Mouse (Mus musculus) forebrain, embryonic 13.5 days (tissue): ENCODE measurements around the gene Xrcc3. TPM values are rescaled to one million over a fixed set of nuclear protein-coding genes. Genes with fewer than 3 reads are reported as not detected.
A peak's percentile ranks its signal among the peaks of the same experiment; 100 is the strongest.

Source experiments
- ATAC-seq: fragments of 200-750 bp; cut with Nextera tagmentation; 2 replicates; pipeline ENCODE4 v1.8.0; 2017
- H3K27ac ChIP-seq: fragments of 300-500 bp; sonication (generic); 2 replicates; pipeline ENCODE4 v1.5.1; 2015; ENCODE audit warnings: inconsistent platforms, mild to moderate bottlenecking, moderate library complexity
- H3K27me3 ChIP-seq: fragments of 300-500 bp; sonication (generic); 2 replicates; pipeline ENCODE4 v1.6.1; 2015; ENCODE audit warnings: mild to moderate bottlenecking, inconsistent platforms
- H3K36me3 ChIP-seq: fragments of 300-500 bp; sonication (generic); 2 replicates; pipeline ENCODE4 v1.6.1; 2015; ENCODE audit warnings: mild to moderate bottlenecking, inconsistent platforms; ENCODE audit not compliant: poor library complexity, severe bottlenecking
- H3K4me1 ChIP-seq: fragments of 300-500 bp; sonication (generic); 2 replicates; pipeline ENCODE4 v1.6.1; 2015; ENCODE audit warnings: inconsistent platforms
- H3K4me2 ChIP-seq: fragments of 300-500 bp; sonication (generic); 2 replicates; pipeline ENCODE4 v1.6.1; 2015; ENCODE audit warnings: inconsistent platforms, mild to moderate bottlenecking, moderate library complexity
- H3K4me3 ChIP-seq: fragments of 300-500 bp; sonication (generic); 2 replicates; pipeline ENCODE4 v1.5.1; 2015; ENCODE audit warnings: mild to moderate bottlenecking, inconsistent platforms
- H3K9ac ChIP-seq: fragments of 300-500 bp; sonication (generic); 2 replicates; pipeline ENCODE4 v1.6.1; 2015; ENCODE audit warnings: mild to moderate bottlenecking, inconsistent platforms
- H3K9me3 ChIP-seq: fragments of 300-500 bp; sonication (generic); replicated peaks from 2 replicates; pipeline ENCODE4 v1.6.1; 2016; ENCODE audit warnings: inconsistent platforms
- WGBS: fragments of 180-500 bp; shearing (Covaris S2); methylation state at CpG from one replicate; pipeline ENCODE4 v1.1.7; 2015; 5-methylcytosine and 5-hydroxymethylcytosine counted together
- polyA plus RNA-seq: library from polyadenylated mRNA; unstranded; fragments of >200 nt; fragmentation: Nextera tagmentation; extraction: Ambion mirVana; gene quantifications from 2 replicates; pipeline ENCODE4 v1.2.1, GENCODE M21; 2015

Xrcc3 gene
- polyA plus RNA-seq, 1 experiment from 2014 or later: 5.5 TPM

DNA sequence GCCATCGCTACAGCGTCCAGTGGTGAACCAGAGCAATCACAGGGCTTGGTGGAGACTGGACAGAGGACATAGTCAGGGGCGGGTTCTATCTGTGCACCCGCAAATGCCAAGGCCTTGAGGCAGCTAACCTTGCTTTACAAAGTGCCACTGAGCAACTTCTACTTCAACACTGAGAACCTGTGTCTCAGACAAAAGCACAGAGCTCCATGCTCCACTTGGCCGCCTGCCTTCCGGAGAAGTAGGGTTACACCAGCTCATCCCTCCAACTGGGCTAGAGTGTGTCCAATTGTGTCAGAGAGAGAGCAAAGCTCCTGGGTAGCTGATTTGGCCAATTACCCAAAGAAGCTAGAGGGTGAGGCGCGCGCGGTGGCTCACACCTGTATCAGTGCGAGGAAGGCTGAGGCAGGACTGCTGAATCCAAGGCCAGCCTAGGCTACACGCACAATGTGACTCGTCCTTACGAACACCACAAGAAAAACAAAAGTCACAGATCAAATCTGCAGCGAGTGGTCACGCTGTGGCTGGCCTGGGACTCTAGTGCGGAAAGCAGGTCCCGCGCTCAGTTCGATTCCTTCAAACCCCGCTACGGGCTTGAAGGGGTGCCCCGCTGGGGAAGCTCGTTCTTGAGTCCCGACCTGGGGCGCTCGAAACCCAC is 435 bp downstream of the Xrcc3 start:
- Histone ChIP-seq H3K4me2 (peak overlapping the region; percentile 83), H3K4me1 (peaks cover 47% of the 10 kb centered on the region), H3K9ac (peak overlapping the region; percentile 68), H3K27me3 (no peaks in the 10 kb centered on the region), H3K36me3 (peaks cover 11% of the 10 kb centered on the region), H3K4me3 (peak overlapping the region; percentile 63), H3K9me3 (no peaks in the 10 kb centered on the region), H3K27ac (no peak overlapping the region)
- WGBS: 4% methylated on average over 27 of the region's 27 CpGs
- ATAC-seq: no peak

DNA sequence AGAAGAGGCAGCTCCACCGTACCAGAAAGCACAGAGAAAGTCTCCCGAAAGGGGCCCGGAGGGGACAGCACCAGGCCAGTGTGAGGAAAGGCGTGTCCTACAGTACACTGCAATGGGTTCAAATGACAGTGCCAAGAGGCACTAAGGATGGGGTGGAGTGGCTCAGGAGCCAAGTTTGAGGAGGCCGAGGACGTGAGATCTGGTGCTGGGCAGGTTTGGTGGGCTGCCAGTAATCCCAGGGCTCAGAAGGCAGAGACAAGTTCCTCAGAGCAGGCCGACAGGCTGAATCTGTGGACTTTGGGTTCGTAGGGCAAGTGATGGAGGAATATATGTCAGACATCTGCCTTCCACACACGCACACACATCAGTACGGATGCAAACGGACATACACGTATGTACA is 1.1 kb downstream of the Xrcc3 start:
- Histone ChIP-seq H3K4me1 (peaks cover 47% of the 10 kb centered on the region), H3K4me3 (peak overlapping the region; percentile 63), H3K4me2 (peak overlapping the region; percentile 83), H3K9ac (peak overlapping the region; percentile 68), H3K27ac (no peak overlapping the region), H3K9me3 (no peaks in the 10 kb centered on the region), H3K27me3 (no peaks in the 10 kb centered on the region), H3K36me3 (peaks cover 17% of the 10 kb centered on the region)
- no peak for ATAC-seq
- WGBS: 73% methylated on average over 12 of the region's 12 CpGs

DNA sequence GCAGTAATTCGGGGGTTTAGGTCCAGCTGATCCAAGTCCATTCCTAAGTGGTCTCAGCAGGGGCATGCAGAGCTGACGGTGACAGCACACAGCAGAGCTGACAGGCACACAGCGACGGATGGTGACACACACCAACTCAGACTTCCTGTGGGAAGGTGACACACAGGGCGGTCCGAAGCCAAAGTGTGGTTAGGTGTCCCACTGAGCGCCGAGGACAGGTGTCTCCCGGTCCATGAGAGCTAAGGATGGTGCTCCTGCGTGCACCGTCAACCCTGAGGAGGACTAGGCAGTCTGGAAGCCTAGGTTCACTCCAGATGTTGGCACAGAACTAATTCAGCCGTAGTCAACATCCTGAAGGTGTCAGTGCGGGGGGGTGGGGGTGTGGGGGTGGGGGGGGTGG is 1.6 kb downstream of the Xrcc3 start:
- peaks cover 21% of the 10 kb centered on the region for H3K36me3 ChIP-seq
- peaks cover 47% of the 10 kb centered on the region for H3K4me1 ChIP-seq
- ATAC-seq: no peak
- no peak overlapping the region for H3K27ac ChIP-seq
- H3K4me3 ChIP-seq: no peak overlapping the region
- no peak overlapping the region for H3K4me2 ChIP-seq
- H3K9me3 ChIP-seq: no peaks in the 10 kb centered on the region
- 87% methylated on average over 13 of the region's 13 CpGs for WGBS
- no peaks in the 10 kb centered on the region for H3K27me3 ChIP-seq
- H3K9ac ChIP-seq: no peak overlapping the region

DNA sequence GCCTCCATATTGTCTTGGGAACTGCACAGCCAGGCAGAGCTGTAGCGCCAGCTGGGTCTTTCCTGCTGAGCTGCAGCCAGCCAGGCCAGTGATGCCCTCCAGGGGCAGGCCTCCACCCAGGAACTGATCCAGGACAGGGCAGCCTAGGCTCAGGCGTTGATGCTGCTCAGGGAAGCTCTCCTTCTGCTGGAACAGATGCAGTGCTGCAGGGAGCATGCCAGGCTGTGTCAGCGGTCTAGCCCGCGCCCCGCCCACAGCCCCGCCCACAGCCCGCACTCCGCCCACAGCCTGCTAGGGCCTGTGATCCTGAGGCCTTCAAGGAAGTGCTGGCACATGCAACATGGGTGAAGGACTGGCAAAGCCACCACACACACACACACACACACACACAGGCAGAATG is 3.9 kb downstream of the Xrcc3 start:
- 2% methylated on average over 8 of the region's 9 CpGs for WGBS
- peak overlapping the region; percentile 64 for H3K27ac ChIP-seq
- no peaks in the 10 kb centered on the region for H3K27me3 ChIP-seq
- peaks cover 27% of the 10 kb centered on the region for H3K4me1 ChIP-seq
- no peaks in the 10 kb centered on the region for H3K9me3 ChIP-seq
- no peak overlapping the region for H3K4me3 ChIP-seq
- H3K36me3 ChIP-seq: peaks cover 42% of the 10 kb centered on the region
- H3K4me2 ChIP-seq: no peak overlapping the region
- peak overlapping the region; percentile 9; the same call in 1 of the 2 replicates for H3K9ac ChIP-seq
- peak; percentile 14 for ATAC-seq

DNA sequence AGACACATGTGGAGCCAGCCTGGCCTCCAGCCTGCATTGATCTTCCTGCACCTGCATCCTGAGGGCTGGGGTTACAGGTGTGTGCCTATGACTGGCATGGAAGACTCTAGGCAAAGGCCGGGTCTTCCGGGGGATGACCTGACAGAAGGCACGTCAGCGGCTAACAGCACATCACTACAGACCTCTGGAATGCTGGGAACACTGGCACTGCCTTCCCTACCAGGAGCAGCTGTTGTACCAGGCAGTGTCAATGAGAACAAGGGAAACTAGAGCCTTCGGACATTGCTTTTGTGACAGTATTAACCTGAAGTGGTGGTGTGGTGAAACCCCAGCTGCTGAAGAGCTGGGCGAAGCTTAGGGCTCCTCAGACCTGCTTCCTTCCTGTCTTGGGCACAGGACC is 4.9 kb downstream of the Xrcc3 start:
- Histone ChIP-seq H3K36me3 (peaks cover 52% of the 10 kb centered on the region), H3K27ac (peak overlapping the region; percentile 64; the same call in 1 of the 2 replicates)
- ATAC-seq: no peak

DNA sequence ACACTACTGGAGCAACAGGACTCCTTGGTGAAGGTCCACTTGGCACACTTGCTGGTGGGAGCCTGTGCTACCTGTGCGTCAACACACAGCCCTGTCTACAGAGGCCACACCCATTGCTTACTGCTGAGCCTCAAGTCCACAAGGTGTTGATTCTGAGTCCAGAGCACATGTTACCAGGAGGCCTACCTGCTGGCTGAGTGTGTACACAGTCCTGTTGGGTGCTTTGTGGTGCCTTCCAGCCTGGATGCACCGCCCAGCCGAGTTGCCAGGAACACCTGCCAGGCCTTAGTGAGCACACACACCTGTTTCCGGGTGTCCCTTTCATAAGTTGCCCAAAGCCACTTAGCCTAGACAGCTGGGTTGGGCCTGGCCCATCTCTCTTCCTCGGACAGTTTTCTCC is 10.1 kb downstream of the Xrcc3 start:
- H3K9me3 ChIP-seq: no peaks in the 10 kb centered on the region
- H3K9ac ChIP-seq: no peak overlapping the region
- H3K4me3 ChIP-seq: no peak overlapping the region
- peaks cover 93% of the 10 kb centered on the region for H3K36me3 ChIP-seq
- no peaks in the 10 kb centered on the region for H3K4me1 ChIP-seq
- no peak overlapping the region for H3K4me2 ChIP-seq
- H3K27me3 ChIP-seq: no peaks in the 10 kb centered on the region
- no peak for ATAC-seq
- WGBS: 95% methylated on average over 5 of the region's 5 CpGs
- no peak overlapping the region for H3K27ac ChIP-seq

More for the DNA sequence above, 4.9 kb downstream of the Xrcc3 start:
- Histone ChIP-seq H3K4me2 (no peak overlapping the region), H3K27me3 (no peaks in the 10 kb centered on the region), H3K9me3 (no peaks in the 10 kb centered on the region), H3K4me1 (peaks cover 23% of the 10 kb centered on the region), H3K9ac (peak overlapping the region; percentile 9; the same call in 1 of the 2 replicates), H3K4me3 (no peak overlapping the region)
- WGBS: 93% methylated on average over 6 of the region's 6 CpGs

DNA sequence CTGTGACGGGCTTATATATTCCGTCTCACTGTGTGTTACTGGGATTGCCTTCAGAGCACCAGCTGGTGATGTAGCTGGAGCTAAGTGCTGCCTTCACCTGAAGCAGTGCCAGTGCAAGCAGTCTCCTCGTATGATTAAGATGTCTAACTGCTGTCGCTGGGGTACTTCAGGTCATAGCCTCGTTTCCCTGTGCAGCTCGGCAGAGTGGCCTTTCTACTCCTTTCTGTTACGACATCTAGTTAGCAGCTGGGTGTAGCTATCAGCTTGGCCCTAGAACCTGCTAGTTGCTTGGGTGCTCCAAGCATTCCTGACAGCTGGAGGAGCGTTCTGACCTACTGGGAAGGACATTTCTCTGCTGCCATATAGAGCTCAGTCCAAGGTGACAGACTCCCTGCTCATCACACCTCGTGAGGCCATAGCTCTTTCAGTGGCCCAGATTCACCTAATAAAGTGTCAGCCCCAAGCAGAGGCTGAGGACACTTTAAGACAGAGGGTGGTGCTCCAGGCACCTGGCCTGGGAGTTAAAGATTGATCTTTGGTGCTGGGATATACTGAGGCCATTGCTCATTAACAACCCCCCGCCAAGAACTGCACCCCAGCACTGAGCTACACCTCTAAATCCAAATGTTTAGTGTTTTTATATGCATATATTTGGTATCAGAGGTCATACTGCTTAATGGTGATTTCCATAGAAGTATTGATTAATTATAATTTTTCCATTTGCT is 13.1 kb downstream of the Xrcc3 start:
- Histone ChIP-seq H3K27me3 (no peaks in the 10 kb centered on the region), H3K36me3 (peaks cover 93% of the 10 kb centered on the region), H3K4me2 (no peak overlapping the region), H3K27ac (no peak overlapping the region), H3K4me1 (no peaks in the 10 kb centered on the region), H3K4me3 (no peak overlapping the region), H3K9me3 (no peaks in the 10 kb centered on the region), H3K9ac (no peak overlapping the region)
- ATAC-seq: no peak
- WGBS: 87% methylated on average over 10 of the region's 10 CpGs

DNA sequence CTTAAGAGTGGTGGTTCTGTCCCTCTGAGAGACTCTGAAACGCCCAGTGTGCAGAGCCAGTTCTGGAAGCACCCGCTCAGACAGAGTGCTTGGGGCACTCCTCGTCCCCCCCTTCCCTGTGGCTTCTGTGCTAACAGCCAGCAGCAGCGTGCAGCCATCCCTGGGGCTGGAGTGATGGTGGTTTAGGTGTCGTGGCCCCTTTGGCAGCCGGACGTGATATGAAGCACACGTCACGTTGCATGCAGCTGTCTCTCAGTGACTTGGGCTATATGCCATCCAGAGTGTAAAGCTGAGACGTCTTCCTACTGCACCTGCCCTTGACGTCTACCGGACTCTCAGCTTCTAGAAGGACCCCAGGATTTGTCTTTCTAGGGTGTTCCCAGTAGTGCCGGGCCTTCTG is 15.2 kb downstream of the Xrcc3 start:
- H3K9ac ChIP-seq: no peak overlapping the region
- no peak overlapping the region for H3K4me3 ChIP-seq
- ATAC-seq: no peak
- H3K36me3 ChIP-seq: peaks cover 93% of the 10 kb centered on the region
- no peaks in the 10 kb centered on the region for H3K27me3 ChIP-seq
- H3K4me1 ChIP-seq: no peaks in the 10 kb centered on the region
- no peaks in the 10 kb centered on the region for H3K9me3 ChIP-seq
- 95% methylated on average over 13 of the region's 13 CpGs for WGBS
- no peak overlapping the region for H3K27ac ChIP-seq
- no peak overlapping the region for H3K4me2 ChIP-seq

DNA sequence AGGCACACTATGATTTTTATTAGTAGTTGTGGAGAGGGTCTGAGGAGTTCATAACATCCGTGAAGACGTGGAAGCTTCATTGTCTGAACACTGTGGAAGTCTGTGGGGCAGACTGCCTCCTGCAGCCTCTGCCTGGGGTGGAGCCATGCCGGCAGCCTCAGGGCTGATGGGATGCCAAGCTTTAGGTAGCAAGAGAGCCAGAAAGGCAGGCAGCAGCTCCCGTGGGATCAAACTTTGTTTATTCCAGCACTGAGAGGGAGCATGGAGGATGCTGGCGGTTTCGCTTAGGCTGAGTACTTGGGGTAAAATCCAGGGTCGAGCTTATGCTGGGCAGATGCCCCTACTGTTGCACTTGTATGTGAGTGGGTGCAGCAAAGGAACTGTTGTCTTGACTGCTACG is 16.4 kb downstream of the Xrcc3 start:
- ATAC-seq: no peak

DNA sequence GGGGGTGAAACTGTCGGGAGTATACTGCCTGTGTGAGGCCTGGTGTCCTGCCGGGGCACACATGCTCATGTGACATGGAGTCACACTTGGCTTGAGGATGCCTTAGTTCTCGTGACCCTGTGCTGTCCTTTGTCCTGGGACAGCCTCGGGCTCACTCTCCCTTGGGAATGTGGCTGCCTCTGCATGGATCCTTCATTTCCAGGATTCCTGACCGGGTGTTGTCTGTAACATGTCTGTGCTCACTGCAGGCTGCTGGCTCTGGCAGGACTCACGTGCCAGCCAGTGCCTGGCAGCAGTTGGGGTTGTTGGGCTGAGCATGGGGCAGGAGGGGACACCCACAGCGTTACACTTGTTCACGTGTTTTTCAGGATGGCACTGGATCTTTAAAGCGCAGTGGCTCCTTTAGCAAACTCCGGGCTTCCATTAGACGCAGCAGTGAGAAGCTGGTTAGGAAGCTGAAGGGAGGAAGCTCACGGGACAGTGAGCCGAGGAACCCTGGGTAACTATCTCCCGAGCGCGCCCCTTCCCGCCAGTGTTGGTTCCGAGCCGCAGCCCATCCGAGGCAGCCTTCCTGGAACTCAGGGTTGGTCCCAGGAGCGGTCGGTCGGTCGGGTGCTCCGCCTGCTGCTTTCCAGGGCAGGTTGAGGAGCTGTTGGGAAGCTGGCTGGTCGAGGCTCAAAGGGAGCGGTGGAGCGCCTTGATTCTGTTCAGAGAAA is 18.3 kb downstream of the Xrcc3 start:
- no peak overlapping the region for H3K4me3 ChIP-seq
- ATAC-seq: no peak
- H3K27ac ChIP-seq: no peak overlapping the region
- peaks cover 94% of the 10 kb centered on the region for H3K36me3 ChIP-seq
- 91% methylated on average over 28 of the region's 28 CpGs for WGBS
- no peak overlapping the region for H3K9ac ChIP-seq
- H3K4me1 ChIP-seq: peaks cover 6% of the 10 kb centered on the region; the same call in 1 of the 2 replicates
- no peak overlapping the region for H3K4me2 ChIP-seq
- H3K9me3 ChIP-seq: no peaks in the 10 kb centered on the region
- H3K27me3 ChIP-seq: no peaks in the 10 kb centered on the region

More for the DNA sequence above, 16.4 kb downstream of the Xrcc3 start:
- Histone ChIP-seq H3K27me3 (no peaks in the 10 kb centered on the region), H3K4me3 (no peak overlapping the region), H3K27ac (no peak overlapping the region), H3K36me3 (peaks cover 94% of the 10 kb centered on the region), H3K9ac (no peak overlapping the region), H3K9me3 (no peaks in the 10 kb centered on the region), H3K4me2 (no peak overlapping the region), H3K4me1 (no peaks in the 10 kb centered on the region)
- 89% methylated on average over 8 of the region's 8 CpGs for WGBS

DNA sequence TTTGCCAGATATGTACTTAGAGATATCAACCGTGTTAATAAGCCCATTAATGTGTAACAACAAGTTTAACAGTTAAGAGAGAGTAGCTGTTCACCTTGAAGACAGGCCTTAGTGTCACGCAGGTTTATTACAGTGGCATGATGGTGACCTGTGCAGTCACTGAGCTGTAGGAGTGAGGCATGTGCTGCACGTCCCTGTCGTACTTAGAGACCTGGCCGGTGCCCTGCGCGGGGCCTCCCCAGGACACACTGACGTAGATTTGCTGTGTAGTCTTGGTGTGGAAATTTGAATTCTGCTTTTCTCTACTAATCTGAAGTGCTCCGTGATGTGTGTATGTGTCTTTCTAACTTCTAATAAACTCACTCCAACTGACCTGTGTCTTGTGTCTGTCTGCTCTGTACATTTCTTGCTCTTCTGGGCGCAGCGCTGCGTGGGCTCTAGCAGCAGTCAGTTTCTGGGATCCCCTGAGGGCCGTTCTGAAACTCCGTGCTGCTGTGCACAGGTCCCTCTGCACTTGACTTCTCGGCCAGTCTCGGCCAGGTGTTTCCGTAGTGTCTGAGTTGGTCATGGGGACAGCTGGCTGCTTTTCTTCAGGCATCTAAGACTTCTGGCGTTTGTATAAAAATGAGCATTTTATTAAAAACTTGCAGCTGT is 19.0 kb downstream of the Xrcc3 start:
- peaks cover 6% of the 10 kb centered on the region; the same call in 1 of the 2 replicates for H3K4me1 ChIP-seq
- H3K27me3 ChIP-seq: no peaks in the 10 kb centered on the region
- peaks cover 96% of the 10 kb centered on the region for H3K36me3 ChIP-seq
- ATAC-seq: no peak
- no peak overlapping the region for H3K4me2 ChIP-seq
- H3K9ac ChIP-seq: no peak overlapping the region
- no peak overlapping the region for H3K4me3 ChIP-seq
- no peak overlapping the region for H3K27ac ChIP-seq
- H3K9me3 ChIP-seq: no peaks in the 10 kb centered on the region
- 96% methylated on average over 18 of the region's 18 CpGs for WGBS

DNA sequence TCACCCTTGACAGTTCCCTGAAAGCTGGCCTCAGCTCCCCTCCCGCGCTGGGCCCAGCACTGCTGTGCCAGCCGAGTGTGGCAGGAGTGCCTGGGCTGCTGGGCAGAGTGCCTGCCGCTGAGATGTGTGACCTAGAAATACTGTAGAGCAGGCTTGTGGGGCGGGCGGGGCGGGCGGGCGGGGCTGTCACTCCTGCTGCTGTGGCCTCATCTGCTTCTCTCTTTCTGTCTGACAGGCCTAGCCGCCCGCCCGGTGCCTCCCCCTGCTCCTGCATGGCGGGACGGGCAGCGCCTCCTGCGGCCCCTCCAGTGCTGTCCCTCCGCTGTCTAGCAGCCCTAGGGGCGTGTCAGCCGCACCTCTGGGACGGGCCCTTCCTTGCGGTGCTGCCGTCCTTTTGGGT is 19.6 kb downstream of the Xrcc3 start:
- Histone ChIP-seq H3K27me3 (no peaks in the 10 kb centered on the region), H3K4me1 (peaks cover 6% of the 10 kb centered on the region; the same call in 1 of the 2 replicates), H3K4me3 (no peak overlapping the region), H3K36me3 (peaks cover 97% of the 10 kb centered on the region), H3K9me3 (no peaks in the 10 kb centered on the region), H3K9ac (no peak overlapping the region), H3K4me2 (no peak overlapping the region), H3K27ac (no peak overlapping the region)
- 90% methylated on average over 22 of the region's 22 CpGs for WGBS
- no peak for ATAC-seq
